Mouse (Mus musculus) left cerebral cortex, postnatal 10 days (tissue): ENCODE measurements around the gene Rabl2. TPM values are rescaled to one million over a fixed set of nuclear protein-coding genes. Genes with fewer than 3 reads are reported as not detected.

Experiments
- DNase-seq, 2 experiments: peaks; one replicate each; pipeline ENCODE4 v3.0.0; 2021 to 2022; ENCODE audit warnings: low spot score in 2 of 2, mixed read lengths in 1 of 2; ENCODE audit errors: extremely low spot score in 1 of 2
- intact Hi-C: fragments of 180-260 bp; cut with DNase I; formaldehyde crosslinking; loops from one replicate; pipeline ENCODE4 v1.15.1; 2025
- total RNA-seq, 2 experiments: library from RNA; stranded (reverse); gene quantifications; 2 replicates each; pipeline ENCODE4 v1.2.3; 2021

The Rabl2 gene
- 10 to 100 TPM; 36.4 to 39.0 TPM for total RNA-seq

DNA sequence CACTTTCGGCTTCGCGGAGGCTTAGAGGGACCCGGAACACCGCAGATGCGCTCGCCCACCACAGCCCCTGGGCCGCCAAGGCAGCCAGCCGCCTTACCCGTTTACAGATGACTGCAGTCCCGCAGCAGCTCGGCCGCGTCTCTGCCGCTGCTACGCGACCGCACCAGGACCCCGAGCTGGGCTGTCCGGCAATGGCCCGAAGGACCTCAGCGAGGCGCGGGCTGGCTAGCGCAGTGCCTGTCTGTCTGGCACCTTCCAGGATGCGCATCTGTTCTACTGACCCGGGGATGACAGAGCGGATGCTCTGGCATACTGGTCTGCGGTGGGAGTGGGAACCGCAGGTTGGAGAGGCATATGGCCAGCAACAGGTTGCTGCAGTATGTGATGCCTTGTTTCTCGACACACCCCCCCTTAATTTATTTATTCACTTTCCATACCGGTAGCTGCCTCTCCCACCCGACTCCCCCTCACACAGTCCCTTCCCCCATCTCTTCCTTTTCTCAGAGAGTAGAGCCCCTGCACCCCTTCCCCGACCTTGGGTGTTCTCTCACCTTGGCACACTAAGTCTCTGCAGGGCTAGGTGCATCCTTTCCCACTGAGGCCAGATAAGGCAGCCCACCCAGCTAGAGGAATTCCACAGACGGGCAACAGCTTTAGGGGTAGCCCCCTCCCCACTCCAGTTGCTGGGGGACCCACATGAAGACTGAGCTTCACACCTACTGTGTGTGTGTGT is at the start of gene Rabl2:
Gene Rabl2, minus strand, starts transcription at position 201 of the 733 bp plus-strand sequence.
- DNase-seq, result peak; percentile 82 to 92
- intact Hi-C loops, result no loop called here

DNA sequence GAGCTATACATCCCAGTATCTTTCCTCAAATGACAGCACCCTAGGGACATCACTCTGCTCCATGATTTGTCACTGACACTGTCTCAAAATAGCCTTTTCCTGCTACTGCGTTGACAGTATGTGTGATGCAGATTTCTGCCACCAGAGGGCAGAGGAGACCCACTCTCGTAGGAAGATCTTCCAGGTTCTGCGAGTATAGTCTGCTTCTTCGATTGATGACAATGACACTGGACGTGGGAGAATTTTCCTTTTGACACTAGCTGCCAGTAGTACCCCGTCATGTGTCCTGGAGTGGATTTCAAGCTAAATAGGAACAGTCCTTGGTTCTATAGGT is 31.9 kb upstream of the Rabl2 start:
- intact Hi-C loops, result loop anchor here (5.0 to 10.0 kb wide), 3 partner anchors 221 to 594 kb away; partner anchors contain the start of gene Syt10
- DNase-seq, result peak; percentile 68

DNA sequence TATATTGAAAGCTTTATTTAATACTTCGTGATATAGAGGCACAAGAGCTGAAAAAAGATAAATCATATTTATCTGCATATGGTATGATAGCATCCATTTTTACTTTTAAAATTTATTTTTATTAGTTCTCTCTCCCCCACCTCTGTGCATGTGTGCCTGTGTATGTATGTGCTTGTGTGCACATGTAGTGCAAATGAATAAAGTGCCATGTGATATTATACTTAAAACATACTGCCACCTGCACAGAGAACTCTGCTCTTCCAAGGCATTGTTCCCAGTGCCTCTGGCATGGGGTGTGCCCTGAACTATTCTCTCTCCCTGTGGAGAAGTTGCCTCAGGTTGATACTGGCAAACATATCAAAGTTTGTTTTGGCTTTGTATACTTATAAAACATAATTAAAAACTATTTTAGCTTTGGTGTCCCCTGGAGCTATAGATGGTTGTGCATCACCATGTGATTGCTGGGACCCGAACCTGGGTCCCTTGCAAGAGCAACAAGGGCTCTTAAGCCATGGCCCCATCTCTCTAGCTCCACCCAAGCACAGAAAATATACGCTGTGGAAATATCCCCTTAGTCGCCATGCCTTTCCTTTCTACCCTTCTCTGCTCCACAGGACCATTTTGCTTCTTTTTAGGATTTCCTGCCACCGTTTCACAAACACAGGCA is 31.4 kb upstream of the Rabl2 start:
- intact Hi-C loops, result loop anchor here (5.0 to 10.0 kb wide), 3 partner anchors 222 to 594 kb away; partner anchors contain the start of gene Syt10
- no peak for DNase-seq

DNA sequence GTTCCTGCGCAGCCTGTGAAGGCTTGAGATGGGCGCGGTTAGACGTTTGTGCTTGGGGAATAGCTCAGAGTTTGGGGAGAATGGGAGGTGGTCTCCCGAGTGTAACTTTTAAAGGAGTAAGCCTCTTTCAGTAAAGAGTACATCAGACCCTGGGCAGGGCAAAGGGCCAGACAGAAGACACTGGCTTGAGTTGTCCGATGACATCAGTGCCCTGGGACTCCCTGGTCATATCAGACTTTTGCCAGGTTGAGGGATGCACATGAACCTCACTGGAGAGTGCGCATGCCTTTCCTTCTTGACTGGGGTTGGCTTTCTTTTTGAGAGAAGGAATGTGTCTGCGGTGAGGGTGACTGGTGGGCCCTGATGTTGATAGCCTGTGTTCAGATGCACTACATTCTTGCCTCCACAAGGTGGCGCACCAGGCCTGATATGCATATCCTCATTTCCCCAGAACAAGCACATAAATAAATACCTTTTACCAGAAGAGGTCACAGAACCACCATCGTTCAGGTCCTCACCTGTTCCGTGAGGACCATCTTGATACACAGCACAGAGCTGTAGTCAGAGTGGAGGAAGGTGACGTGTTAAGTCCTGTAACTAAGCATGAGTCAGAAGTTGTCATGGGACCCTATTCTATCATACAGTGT is 30.7 kb upstream of the Rabl2 start:
- intact Hi-C loops, result loop anchor here (5.0 to 10.0 kb wide), 3 partner anchors 222 to 595 kb away; partner anchors contain the start of gene Syt10
- peak; percentile 24 to 49 for DNase-seq

DNA sequence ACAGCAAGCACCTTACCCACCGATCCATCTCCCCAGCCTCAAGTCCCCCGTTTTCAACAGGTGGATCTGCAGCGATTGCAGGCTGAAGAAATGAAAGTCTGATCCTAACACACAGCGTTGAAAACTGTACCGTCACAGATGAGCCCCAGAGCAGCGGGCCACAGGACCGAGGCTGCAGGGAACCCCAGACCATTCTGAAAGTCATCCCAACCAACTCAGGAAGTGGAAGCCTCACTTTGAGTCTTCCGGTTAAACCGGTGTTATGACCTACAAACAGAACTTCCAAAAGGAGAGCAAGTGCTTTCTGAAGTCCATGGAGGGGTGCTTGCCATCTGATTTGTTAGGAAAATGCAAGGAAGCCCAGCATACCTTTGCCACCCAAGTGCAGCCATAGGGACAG is 16.2 kb upstream of the Rabl2 start:
- intact Hi-C loops, result no loop called here

DNA sequence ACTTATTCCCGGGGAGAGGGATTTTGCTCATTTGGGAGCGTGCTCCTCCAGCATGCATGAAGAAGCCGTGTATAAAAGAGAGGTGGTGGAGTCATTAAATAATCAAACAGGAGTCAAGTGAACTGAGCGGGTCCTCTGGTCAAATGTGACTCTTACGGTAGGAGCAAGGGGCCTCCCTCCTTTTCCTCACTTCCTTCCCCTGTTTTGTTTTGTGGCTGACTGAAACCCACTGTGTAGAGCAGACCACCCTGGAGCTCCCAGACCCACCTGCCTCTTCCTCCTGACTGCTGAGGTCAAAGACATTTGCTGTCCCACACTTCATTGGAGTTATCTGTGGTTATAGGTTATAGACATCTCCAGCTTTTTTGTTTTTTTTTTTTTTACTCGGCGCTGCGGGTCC is 15.8 kb upstream of the Rabl2 start:
- intact Hi-C loops, result no loop called here
- DNase-seq, result no peak

More for the DNA sequence above, 16.2 kb upstream of the Rabl2 start:
- DNase-seq, result no peak

DNA sequence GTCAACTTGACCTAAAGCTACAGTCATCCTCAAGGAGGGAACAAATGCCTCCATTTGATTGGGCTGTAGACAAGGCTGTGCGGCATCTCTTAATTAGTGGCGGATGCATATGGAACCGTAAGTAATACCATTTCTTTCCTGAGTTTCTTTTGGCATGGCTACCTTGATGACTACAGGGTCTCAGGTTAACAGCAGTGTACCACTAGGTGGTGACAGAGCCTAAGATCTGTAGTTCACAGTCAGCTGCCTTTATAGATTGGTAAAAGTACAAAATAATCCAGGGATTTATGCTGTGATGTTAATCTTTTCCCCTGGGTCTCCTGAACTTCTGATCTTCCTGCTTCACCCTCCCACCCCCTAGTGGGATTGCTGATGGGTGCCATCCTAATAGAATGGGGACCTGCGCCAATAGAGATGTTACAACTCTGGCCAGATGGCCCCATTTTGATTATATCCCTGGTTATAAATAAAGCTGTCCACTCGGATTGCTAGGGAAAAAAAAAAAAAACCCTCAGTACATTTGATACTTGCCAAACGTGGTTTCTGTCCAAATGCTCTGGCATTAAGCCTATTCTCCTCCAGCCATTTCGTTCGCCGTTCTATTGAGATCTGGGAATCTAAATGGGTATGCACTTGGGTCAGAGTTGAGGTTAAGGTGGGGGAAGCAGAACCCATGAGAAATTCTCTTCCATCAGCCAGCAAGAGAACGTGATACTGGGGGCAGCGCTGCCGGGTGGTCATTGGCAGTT is 14.3 kb upstream of the Rabl2 start:
- DNase-seq, result no peak
- intact Hi-C loops, result no loop called here

DNA sequence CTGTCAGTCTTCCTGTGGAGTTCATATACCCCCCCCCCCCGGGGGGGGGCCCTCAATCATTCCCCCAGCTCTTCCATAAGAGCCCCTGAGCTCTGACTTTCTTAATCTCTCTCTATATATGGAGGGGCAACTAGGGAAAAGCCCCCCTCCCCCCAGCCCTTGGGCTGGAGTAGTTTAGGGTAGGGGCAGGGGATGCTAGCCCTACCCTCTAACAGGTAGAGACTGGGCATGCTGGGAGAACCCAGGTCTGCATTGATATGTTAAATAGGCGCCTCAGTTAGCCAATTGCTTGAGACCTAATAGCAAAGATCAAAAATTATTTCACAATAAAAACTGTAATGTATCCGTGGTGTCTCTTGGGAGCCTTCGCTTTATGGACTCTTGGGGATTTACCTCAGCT is 825 bp upstream of the Rabl2 start:
- no peak for DNase-seq
- intact Hi-C loops, result no loop called here

DNA sequence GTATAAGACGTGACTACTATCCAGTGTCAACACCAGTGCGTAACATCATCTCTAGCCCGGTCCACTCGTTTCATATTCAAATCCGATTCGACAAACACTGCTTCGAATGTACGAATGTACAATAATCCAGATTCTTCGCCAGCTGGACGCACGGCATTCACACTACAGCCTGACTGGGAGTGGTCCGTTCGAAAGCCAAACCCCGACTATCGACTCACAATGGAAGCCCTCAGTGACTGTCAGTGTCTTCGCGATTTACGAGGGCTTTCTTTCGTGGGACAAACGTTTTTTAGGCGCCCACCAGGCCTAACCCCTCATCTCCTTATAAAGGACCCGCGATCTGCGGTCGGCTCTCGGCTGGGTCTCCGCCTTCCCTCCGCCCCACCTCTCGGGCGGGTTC is 406 bp downstream of the Rabl2 start:
- DNase-seq, result no peak
- intact Hi-C loops, result no loop called here

DNA sequence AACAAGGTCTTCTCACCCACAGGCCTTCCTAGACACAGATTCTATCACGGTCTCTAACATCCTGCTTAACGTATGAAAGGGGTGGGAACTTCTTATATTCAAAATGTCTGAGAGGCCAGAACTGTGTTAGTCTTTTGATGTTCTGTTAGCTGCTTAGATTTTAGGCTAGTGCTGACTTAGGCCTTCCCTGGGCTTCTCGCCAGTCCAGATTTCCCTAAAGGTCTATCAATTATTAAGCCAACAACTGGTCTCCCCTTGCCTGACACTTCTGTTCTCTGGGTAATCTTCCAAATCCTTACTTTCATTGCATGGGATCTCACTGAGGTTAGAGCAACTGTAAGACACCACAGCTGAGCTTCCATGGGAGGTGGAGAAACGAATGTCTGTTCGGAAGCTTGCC is 2.6 kb downstream of the Rabl2 start:
- DNase-seq, result no peak
- intact Hi-C loops, result no loop called here

DNA sequence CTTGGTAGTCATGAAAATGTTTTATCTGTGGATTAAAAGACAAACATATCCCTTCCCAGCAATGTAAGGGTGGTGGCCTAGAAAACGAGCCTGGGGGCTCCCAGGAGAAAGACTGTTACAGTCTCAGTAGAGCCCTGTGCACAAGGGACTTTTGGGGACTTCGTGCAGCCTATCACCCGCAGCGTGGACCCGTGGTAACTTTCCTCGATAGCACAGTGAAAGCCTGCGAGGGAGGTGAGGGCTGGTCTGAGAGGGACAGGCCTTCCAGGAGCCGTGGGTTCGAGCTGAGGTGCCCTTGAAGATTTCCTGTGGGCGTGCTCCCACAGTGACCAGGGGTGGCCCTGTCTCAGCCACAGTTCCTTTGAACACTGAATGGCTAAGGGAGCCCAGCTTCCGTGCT is 6.1 kb downstream of the Rabl2 start:
- intact Hi-C loops, result no loop called here
- DNase-seq, result no peak

DNA sequence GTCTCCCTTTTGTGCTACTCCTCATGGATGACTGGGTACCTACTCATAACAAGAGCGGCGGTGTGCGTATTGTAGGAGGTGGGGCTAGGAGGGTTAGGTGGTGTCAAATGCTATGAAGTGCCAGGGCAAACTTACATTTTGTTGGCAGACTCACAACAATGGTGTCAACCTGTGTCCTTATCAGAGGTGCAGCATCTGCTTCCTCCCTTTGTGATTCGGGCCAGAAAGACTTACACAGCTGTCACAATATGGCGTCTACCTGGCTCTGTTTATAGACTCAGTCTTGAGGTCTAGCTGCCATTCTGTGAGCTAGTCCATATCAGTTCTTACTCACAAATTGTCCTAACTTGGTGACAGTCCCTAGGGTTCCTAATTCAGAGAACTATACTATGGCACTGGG is 6.6 kb downstream of the Rabl2 start:
- DNase-seq, result no peak
- intact Hi-C loops, result no loop called here

DNA sequence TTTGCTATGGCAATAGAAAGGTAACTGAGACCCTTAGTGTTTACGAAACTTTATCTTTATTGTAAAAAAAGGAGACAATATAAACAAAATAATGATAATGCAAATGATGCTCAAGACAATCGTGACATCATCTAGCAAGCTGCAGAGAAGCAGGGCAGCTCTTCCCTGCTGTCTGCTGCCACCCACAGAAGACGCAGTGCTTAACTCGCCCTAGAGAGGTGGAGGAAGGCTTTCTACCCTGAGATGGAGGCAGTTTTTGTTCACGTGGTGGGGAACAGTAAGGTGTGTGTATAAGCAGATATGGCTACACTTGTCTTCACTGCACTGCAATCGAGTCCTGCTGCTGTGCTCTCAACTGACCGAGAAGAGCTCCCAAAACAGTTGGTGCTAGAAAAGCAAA is 9.2 kb downstream of the Rabl2 start:
- intact Hi-C loops, result no loop called here
- DNase-seq, result no peak

DNA sequence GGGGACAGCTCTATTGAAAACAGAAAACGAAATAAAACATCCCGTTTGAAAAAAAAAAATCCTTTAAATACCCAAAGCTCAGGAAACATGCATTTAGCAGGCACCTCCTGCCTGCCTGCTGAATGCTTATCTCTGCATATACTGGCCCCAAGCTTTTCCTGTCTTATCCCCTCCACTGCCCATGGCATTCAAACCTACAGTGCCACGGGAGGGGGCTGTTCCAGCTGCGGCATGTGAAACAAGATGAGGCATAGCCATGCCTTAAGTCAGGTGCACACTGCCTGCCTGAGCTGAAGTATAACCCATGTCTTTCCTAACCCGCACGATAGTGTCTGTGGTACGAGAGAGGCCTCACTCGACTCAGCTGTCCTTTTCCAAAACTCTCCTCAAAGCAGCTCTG is 19.6 kb downstream of the Rabl2 start:
- intact Hi-C loops, result no loop called here
- DNase-seq, result no peak

DNA sequence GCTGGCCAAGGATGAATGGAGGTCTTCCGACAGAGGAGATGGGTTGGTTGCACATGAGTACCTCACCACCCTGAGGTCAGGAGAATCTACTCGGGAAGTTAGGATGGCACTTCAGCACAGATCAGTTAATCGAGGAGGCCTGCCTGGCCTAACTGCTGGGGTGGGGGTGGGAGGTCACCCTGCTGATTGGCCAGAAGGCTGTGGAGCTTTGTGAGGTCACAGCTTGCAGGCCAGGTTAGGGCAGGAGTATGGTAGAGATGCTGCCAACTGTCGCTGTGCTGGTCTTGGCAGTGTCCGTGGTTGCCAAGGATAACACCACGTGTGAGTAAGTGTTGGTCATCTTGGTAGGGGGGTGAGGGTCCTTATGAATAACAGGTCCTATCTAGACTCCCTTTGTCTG is 23.6 kb downstream of the Rabl2 start, which contains the start of gene Acr:
Gene Acr, plus strand, starts transcription at position 213 of the 400 bp plus-strand sequence.
- intact Hi-C loops, result no loop called here

DNA sequence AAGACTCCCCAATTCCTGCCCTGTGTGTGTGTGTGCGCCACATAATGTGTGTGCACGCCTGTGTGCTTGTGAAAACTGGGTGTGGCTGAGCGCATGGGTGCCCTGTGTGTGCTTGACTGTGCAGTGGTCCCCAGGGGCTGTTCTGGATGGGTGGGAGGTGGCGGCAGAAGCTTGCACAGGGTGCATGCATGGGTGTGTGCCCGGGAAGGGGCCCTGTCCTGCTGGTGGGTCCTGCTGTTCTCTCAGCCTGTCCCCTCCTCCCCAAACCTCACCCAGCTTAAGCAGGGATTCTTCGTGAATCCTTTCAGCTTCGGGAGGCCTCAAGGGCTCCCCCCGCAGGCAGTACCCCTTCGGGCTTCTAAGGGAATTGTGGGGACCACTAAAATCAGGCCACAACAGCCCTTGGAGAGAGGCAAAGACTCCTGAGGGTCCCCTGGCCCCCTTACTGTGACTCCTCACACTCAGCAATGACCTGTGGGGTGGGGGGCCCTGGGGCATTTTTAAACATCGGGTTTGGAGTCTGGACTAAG is 32.5 kb downstream of the Rabl2 start:
- no peak for DNase-seq
- intact Hi-C loops, result no loop called here

More for the DNA sequence above, 23.6 kb downstream of the Rabl2 start, which contains the start of gene Acr:
- no peak for DNase-seq

DNA sequence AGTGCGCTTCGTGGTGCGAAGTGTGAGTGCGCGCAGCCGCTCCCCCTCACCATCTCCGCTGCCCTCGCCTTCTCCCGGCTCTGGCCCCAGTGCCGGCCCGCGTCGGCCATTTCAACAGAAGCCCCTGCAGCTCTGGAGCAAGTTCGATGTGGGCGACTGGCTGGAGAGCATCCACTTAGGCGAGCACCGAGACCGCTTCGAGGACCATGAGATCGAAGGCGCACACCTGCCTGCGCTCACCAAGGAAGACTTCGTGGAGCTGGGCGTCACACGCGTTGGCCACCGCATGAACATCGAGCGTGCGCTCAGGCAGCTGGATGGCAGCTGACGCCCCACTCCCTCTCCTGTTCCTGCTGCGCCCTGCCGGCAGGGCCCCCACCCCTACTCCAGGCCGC is 33.7 kb downstream of the Rabl2 start:
- intact Hi-C loops, result no loop called here
- no peak for DNase-seq

DNA sequence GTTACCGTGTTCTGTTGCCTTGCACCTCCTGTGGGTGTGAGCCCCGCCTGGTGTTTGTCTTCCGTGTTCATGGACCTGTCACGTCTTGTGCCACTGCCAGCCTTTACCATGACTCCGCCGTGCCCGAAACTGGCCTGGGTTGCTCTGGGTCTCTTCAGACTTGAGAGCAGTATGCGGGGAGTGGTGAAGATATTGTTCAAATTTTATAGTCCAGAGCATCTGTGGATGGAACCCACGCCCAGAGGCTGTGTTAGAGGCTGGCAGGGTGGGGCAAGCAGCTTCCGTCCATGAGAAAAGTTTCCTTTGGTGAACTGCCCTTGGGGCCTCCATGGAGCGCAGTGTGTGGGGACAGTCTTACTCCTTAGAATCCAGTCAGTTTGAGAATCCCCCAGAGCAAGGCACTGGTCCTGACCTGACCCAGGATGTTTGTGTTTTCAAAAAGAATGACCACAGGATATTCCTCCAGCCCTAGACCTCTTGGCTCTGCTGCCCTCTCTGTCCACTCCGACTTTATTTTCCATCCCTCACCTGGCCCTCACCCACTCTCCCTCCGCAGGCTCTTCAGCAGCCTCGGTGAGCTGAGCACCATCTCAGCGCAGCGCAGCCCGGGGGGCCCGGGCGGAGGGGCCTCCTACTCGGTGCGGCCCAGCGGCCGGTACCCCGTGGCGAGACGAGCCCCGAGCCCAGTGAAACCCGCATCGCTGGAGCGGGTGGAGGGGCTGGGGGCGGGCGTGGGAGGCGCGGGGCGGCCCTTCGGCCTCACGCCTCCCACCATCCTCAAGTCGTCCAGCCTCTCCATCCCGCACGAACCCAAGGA is 34.3 kb downstream of the Rabl2 start:
- intact Hi-C loops, result no loop called here
- DNase-seq, result no peak
